Mouse (Mus musculus): ENCODE data around the gene Gm17490.

Gm17490 gene

DNA sequence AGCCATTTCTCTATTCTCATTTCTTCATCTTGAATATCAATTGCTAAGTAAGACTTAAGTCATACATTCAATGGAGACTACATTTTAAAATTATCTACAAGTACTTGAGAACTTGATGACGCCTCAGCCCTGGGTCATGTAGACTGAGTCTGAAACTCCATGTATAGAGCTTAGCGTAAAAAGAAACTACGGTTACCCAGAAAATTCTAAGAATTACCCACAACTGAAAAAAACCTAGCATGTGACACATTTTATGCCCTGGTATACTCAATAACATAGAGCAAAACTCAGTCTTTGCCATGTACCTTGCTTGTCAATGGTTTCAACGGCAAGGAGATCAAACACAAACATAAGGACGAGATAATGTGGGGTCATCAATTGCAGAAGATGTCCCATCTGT is at the start of gene Gm17490:
Gm17490 (minus strand) TSS at position 375 of the 400 bp plus-strand sequence.
- DNase-seq (ENCODE audit: low spot score in 2 of 2): no peak

DNA sequence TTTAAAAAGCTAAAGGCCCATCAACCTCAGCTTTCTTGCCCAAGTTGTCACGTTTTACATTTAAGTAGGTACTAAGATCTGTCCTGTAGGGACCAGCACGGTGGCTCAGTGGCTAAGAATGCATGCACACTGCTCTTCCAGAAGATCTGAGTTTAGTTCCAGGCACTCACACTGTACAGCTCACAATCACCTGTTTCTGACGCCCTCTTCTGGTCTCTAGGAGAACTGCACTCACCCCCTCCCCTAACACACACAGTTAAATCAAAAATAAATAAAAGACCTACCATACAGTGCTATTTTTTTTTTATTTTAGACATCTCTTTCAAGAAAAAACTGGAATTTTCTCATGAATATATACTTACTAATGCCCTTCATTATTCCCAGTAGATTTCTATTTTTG is 46.1 kb upstream of the Gm17490 start:
- no peak for DNase-seq (ENCODE audit: low spot score in 2 of 2)

DNA sequence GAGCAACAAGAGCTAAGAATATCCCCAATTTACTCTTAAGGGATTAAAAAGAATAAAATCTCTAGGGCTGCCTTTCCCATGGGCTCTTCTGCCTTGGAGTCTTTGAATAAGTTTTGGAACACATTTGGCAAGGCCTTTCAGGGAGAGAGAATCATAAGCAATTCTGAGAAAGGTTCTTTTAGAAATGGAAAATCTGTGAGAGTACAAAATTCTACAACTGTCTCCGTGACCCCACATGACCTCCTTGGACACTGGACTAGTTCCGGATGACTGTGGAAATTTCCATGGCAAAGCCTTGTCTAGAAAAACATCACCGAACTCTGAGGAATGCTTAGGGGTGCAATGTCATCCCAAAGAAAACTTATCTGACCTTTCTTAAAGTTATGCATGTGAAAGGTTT is 39.3 kb upstream of the Gm17490 start:
- no peak for DNase-seq (ENCODE audit: low spot score in 2 of 2)

DNA sequence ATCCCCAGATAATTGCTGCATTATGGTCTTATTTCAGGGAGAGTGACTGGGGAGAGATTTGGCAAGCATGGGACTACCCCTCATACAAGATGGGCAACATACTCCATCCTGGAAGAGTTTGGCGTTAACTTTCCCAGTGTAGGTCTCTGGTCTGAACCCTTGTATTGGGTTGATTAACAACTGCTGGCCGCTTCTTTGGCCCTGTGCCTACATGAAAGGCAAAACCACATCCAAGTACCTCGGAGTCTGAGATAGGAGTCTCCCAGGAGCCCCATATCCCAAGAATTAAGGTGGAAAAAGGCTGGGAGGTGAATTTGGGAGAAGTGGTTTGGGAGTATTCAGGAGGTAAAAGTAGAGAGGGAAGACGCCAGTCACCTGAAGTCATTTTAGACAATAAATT is 38.7 kb upstream of the Gm17490 start:
- no peak for DNase-seq (ENCODE audit: low spot score in 2 of 2)

DNA sequence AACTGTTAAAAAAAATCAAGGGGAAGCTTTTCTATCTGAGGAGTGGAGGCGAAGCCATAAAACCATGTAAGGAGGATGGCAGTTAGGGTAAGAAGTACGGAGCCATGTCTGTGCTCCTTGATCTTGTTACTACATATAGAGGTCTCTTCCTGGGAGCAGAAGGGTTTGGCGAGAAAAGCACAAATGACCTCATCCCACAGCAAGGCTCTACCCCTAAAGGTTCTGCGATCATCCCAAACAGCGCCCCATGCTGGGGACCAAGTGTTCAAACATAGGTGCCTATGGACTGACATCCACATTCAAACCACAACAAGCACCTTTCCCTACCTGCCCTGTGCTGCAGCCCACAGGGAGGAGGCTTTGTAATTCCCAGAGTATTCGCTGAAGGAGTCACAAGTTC is 38.3 kb upstream of the Gm17490 start:
- no peak for DNase-seq (ENCODE audit: low spot score in 2 of 2)

DNA sequence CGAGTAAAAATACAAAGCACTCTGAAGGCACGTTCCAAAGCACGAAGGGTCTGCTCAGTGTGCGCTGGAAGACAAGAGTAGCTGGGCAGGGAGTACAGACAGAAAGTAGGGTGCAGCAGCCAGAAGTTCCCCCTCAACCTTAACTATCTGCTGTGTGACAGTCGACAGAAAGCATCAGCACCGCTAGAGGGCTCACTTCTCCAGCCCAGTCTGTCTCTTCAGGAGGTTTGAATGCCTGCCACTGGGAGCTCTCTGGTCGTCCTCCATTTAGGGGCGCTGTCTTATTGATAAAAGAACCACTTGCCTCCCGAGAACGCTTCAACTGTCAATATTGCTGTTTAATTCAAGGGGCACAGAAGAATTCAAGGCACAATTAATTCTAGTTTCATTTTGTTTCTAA is 37.9 kb upstream of the Gm17490 start:
- peak; percentile 76 to 78 for DNase-seq (ENCODE audit: low spot score in 2 of 2)

GRCm38 (mm10) chr2:11662907-11663230 is 36.8 kb upstream of the Gm17490 start:
- no peak for DNase-seq (ENCODE audit: low spot score in 2 of 2)

DNA sequence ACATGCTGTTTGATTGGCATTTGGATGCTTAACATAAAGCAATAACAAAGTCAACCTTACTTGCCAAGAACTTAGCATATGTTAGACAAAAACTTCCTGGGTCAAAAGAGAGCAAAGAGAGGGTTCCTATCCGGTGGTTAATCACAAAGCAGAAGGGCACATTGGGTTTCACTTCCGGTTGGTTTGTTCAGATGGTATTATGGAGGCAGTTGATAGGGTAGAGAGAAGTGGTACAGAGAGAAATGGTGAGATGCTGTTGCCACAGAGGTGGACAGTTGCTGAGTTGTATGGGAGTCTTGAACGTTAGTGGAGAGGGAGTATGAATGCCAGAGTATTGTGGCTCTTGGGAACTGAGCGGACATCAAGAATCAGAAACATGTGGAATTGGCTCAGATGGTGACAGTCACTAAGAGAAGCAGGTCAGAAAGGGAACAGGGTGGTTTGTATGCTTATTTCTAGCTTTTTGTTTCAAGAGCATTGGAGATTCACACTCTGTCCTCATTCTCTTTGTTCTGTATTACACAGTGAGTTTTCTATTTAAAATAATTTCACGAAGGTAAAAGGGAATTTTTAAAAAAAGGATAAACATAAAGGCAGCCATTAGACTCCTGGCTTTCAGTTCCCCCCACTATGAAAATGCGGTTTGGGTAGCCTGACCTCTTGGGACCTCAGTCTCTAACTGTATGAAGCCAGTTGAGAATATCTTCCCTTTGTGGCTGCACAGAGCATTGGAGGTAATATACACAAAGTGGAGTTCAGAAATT is 36.3 kb upstream of the Gm17490 start:
- no peak for DNase-seq (ENCODE audit: low spot score in 2 of 2)

DNA sequence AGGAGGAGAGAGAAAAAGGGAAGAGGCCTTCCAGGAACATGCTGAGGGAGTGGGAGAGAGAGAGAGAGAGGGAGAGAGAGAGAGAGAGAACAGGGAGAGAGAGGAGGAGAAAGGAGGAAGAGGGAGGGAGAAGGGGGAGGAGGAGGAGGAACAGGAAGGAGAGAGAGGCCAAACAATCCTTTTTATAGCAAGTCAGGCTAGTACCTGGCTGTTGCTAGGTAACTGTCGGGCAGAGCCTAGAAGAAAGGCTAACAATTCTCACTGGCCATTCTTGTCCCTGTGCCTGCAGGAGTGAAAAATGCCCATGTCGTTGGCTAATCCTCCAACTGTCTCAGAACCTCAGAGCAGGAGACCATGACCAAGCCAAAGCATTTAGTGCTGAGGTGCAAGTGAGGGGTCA is 33.2 kb upstream of the Gm17490 start:
- peak in 1 of 2 experiments; percentile 20 for DNase-seq (ENCODE audit: low spot score in 2 of 2)

- no peak for DNase-seq (ENCODE audit: low spot score in 2 of 2)
Measured at GRCm38 (mm10) chr2:11657581-11657980, 31.5 kb upstream of the Gm17490 start.

DNA sequence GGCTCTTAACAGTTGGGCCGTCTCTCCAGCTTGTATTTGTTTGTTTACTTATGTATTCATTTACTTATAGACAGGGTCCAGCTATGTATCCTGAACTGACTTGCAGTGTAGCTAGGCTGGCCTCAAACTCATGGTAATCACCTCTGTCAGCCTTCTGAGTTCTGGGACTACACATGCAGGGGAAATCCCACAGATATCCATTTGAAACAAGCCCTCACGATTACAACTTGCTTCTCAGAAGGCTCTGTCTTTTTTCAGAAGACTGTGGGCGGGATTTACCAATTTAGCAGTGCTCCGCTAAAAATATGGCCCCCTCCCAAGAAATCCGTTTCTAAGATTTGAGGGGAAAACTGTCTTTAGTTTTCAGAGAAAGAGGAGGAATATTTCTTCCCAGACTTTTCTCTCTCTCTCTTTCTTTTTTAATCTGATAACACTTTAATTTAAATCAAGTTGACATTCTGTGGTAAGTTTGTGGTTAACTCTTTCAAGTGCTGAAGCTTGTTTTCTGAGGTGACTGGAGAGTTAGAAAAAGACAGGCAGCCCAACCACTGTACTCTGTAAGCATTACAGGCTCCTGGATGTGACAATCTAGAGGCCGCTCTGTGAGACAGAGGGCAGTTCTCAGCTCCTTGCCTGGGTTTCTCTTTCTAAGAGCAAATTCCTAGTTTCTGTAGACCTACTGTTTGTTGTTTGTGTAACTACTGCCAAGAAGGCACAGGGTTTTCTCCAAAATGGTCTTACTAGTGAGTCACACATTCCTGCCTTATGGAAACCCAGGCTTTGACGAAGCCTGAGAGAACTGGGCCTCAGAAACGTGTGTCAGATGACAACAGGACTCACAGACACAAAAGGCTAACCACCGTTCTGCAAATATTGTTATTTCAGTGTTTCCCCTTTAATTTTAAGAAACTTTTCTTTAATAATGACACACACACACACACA is 29.2 kb upstream of the Gm17490 start:
- peak in 1 of 2 experiments; percentile 54 for DNase-seq (ENCODE audit: low spot score in 2 of 2)

DNA sequence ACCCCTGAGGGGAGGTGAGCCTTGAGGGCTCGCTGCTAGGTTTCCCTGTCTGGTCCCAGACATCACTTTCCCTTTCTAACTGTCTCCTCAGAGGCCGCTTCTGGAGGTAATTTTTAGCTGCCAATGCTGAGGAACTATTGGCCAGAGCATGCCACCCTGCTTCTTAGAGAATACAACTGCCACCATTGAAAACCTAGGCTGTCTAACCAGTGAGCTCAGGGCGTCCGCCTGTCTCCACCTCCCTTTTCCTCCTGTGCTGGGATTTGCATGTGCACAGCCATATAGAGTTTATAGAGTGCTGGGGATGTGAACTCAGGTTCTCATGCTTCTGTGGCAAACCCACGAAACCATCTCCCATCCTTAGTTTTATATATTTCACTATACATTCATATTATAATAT is 27.7 kb upstream of the Gm17490 start:
- DNase-seq (ENCODE audit: low spot score in 2 of 2): no peak

- no peak for DNase-seq (ENCODE audit: low spot score in 2 of 2)
Measured at GRCm38 (mm10) chr2:11653330-11653729, 27.3 kb upstream of the Gm17490 start.

DNA sequence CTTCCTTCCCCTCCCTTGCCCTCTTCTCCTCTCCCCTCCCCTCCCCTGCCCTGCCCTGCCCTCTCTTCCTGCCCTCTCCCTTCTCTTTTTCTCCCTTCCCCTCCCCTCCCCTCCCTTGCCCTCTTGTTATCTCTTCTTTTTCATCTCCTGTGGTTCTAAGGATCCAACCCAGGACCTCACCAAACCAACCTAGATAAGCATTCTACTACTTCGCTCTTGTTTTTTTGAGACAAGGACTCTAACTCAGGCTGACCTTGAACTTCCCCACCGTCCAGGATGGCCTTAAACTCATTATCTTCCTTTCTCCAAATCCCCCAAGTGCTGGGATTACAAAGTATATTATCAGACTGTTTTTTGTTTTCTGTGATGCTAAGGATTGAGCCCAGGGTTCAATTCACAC is 26.7 kb upstream of the Gm17490 start:
- DNase-seq (ENCODE audit: low spot score in 2 of 2): no peak

DNA sequence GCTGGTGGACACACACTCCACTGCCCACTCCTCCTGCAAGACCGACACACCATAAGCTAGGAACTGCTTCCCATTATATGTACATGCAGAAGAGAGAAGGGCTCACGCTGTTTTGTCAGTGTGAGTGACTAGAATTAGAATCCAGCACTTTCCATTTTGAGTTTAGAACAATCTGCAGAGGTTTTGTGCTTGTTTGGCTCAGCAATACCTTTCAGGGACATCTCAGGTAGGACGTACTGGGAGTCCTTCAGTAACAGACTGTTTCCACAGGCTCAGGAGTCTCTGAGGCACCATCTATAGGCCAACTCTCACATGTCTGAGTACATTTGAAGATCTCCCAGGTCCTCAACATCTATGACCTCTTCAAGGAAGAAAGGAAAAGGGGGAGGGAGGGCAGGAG is 26.1 kb upstream of the Gm17490 start:
- DNase-seq (ENCODE audit: low spot score in 2 of 2): no peak

GRCm38 (mm10) chr2:11651476-11651875 is 25.4 kb upstream of the Gm17490 start:
- DNase-seq (ENCODE audit: low spot score in 2 of 2): no peak

- DNase-seq (ENCODE audit: low spot score in 2 of 2): no peak
Measured at GRCm38 (mm10) chr2:11645297-11645696, 19.2 kb upstream of the Gm17490 start.

GRCm38 (mm10) chr2:11644057-11644456 is 18.0 kb upstream of the Gm17490 start:
- no peak for DNase-seq (ENCODE audit: low spot score in 2 of 2)

DNA sequence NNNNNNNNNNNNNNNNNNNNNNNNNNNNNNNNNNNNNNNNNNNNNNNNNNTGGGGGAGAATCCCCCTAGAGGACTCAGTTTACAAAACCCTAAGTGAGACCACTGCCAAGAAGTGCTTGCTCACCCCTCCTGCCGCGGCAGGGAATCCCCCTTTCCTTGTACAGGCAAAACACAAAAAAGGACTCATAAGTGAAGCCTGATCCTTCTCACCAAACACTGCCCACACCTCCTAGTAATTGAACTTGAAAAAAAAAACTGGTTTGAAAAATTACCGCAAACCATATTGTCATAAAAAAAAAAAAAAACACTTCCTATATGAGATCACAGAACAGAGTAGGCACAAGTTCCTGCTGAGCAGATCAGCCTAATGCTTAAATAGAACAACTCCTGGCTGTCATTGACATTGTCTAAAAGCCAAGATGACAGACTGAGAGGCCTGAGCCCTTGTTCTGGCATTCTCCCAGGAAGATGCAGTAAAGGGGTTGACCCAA is 16.4 kb upstream of the Gm17490 start, which contains the start of gene Il2ra:
Il2ra (plus strand) TSS at position 357 of the 491 bp plus-strand sequence.
- DNase-seq (ENCODE audit: low spot score in 2 of 2): no peak

GRCm38 (mm10) chr2:11637115-11637514 is 11.1 kb upstream of the Gm17490 start:
- DNase-seq (ENCODE audit: low spot score in 2 of 2): no peak

- no peak for DNase-seq (ENCODE audit: low spot score in 2 of 2)
Measured at GRCm38 (mm10) chr2:11636138-11636480, 10.0 kb upstream of the Gm17490 start.

DNA sequence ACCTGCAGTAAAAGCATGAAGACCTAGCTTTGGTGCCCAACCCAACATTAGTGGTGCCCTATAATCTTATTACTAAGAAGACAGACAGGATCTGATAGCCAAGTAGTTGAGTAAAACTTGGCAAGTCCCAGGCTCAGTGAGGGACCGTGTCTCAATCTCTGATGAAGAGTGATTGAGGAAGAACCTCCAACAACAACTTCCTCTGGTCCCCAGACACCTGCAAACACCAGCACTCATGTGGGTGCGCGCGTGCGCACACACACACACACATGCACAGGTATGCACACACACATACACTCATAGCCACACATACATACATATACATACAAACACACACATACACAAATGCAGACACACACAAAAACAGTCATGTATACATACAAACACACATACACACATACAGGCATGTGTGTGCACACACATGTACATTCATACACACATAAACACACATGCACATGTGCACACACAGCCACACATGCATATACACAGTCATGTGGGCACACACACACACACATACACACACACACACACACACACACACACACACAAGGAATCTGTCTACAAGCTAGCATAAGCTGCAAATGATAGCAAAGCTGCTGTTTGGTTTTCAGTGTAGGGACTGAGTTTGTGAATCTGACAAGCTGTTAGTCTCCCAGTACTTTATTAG is 9.5 kb upstream of the Gm17490 start:
- DNase-seq (ENCODE audit: low spot score in 2 of 2): no peak
